Mouse (Mus musculus): ENCODE measurements at regions not wholly inside any gene's neighbourhood (a gene's known extent, or its start where the extent isn't known, plus 50 kb on each side); places are given as distances from the start of the nearest gene placed in this dataset.

DNA sequence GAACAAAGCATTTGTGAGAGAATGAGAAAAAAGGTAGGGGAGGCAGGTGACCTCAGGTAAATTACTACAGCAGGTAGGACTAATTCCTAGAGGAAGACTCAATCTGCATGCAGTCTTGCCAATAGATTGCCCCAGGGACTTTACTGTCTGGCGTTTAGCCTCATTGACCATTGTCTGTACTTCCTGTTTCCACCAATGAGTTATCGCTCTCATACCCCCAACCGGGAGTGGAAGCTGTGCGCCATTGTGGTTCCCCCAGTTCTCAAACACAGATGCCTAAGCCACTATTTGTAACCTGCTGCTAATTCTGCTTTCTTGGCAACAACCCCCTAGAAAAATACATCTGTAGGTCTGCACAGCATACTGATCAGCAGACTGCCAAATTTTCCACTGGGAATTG is 65.5 kb upstream of the Tle4 start:
- no peak for DNase-seq

DNA sequence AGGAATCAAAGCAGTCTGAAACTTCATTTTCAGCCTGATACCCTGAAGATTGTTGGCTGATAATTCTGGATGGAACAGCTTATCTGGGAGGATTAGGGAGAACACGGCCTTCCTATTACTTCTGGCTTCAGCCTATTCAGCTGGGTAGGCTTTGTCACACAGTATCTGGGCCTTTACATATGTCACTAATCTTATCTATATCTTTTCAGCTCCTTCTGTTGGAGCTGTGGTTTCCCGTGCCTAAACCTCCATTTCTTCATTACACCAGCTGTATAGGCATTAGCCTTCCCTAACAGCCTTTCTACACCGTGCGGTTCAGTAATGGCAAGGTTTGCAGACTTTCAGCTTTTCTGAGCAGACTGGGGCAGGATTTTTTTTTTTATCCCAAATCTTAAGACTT is 61.9 kb upstream of the Tle4 start:
- no peak for DNase-seq

DNA sequence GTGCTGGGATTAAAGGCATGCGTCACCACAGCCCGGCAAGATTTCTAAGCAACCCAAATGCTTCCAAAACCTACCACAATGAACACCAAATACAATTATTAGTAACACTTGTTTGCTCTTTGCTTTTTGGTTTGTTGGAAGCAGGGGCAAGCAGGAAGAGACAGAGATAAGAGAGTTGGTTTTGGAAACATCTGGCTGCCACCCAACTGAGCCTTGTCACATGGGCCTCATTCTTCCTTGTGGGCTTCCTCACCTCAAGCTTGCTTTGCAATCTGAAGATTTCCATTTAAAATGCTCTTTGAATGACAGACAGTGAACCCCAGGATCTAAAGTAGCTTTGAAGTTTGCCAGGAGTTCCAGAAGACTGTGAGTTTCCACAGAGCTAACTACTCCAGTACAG is 60.6 kb upstream of the Tle4 start:
- no peak for DNase-seq

DNA sequence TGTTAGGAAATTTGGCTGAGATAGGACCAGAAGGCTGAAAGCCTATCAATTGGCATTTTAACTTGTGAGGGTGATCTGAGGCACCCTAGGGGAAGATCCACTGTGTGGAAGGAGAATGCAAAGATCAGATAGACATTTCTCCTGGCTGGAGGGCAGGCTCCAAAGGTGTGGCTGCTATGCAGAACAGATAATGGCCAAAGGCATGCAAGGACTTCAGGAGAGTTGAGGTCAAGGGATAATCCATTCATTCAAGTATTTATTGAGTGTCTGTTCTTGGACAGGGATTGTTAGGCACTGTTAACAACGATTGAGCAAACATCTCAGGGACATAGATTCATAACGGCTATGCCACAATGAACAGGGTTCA is 58.2 kb upstream of the Tle4 start:
- no peak for DNase-seq

DNA sequence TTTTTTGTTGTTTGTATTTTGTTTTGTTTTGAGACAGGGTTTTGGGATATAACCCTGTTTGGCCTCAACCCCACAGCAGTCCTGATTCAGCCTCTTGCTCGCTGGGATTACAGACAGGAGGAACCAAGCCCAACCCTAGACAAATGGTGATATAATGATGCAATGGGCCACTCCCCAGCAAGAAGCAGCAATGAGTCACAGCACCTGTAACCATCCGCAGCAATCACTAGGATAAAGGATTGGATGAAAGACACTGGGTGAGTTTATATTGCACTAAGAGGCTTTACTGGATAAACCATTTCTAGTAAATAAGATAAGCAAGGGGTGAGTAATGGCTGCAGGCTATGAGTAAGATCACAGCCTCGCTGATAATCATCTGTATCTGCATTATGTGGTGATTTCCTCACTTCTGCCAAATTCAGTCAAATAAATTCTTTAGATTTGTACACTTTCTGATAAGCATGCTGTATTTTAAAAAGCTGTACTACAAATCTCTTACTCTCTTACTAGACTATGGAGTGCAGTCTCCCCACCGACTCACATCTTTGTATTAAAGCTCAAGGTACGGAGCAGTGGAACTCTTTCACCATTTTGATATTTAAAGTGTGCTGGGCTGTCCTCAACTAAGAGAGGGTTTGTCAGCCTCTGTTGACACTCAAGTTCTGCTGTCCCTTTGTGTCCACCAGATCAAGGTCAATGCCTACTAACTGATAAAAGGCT is 57.6 kb upstream of the Tle4 start:
- no peak for DNase-seq
